Mouse (Mus musculus) E14TG2a.4 (cell line): ENCODE measurements at regions not wholly inside any gene's neighbourhood (a gene's known extent, or its start where the extent isn't known, plus 50 kb on each side); places are given as distances from the start of the nearest gene placed in this dataset.

Experiments
- CTCF ChIP-seq: conservative IDR thresholded peaks from 2 replicates; pipeline ENCODE4 v1.5.1; 2014; ENCODE audit warnings: low read length
- NANOG ChIP-seq: IDR thresholded peaks from 2 replicates; pipeline ENCODE4 v1.6.1; 2014; ENCODE audit warnings: borderline replicate concordance, low read length, mixed read lengths
- POU5F1 ChIP-seq: IDR thresholded peaks from 2 replicates; pipeline ENCODE4 v1.6.1; 2014; ENCODE audit warnings: low read length, borderline replicate concordance

DNA sequence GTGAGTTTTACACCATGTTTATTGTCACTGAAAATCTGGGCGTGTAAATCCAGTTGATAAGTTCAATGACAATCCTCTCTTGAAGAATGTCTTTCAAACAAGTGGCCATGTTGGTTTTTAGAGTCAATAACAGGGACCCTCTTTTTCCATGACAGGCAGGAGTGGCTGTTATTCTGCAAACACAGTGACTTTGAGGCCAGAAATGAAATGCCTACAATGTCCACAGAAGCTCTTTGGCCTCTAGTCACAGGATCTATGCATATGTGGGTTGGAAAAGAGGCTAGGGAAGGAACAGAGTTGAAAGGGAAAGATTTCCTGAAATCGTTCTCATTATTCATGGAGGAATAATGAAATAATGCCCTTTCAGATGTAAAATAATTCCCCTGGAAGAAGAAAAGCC lies 101.9 kb upstream of the Hs3st1 start:
- TF ChIP-seq CTCF (no peak), POU5F1 (no peak), NANOG (no peak)
